Mouse (Mus musculus) CH12.LX (cell line): ENCODE results near the gene Sgsm2.

Source experiments
- CTCF ChIP-seq, 2 experiments: IDR thresholded peaks in 1 of 2; conservative IDR thresholded peaks in 1 of 2; 2 replicates each; pipeline ENCODE4 v1.5.1; 2011 to 2012; ENCODE audit warnings: low read depth in 2 of 2, low read length in 2 of 2, improper control_type of control experiment in 1 of 2, inconsistent platforms in 1 of 2, mild to moderate bottlenecking in 1 of 2, moderate library complexity in 1 of 2
- E2F4 ChIP-seq: IDR thresholded peaks from 2 replicates; pipeline ENCODE4 v1.6.1; 2011; ENCODE audit warnings: low read depth, low read length, improper control_type of control experiment; ENCODE audit not compliant: insufficient replicate concordance
- EP300 ChIP-seq: IDR thresholded peaks from 2 replicates; pipeline ENCODE4 v1.6.1; 2011; ENCODE audit warnings: low read length, improper control_type of control experiment
- MXI1 ChIP-seq: IDR thresholded peaks from 2 replicates; pipeline ENCODE4 v1.6.1; 2011; ENCODE audit warnings: mild to moderate bottlenecking, low read depth, low read length, improper control_type of control experiment
- NRF1 ChIP-seq: IDR thresholded peaks from 2 replicates; pipeline ENCODE4 v1.6.1; 2014; ENCODE audit warnings: low read depth, mild to moderate bottlenecking, inconsistent platforms, low read length, improper control_type of control experiment, moderate library complexity
- POLR2A ChIP-seq: IDR thresholded peaks from 2 replicates; pipeline ENCODE4 v1.6.1; 2011; ENCODE audit warnings: low read depth, mild to moderate bottlenecking, improper control_type of control experiment, low read length
- TCF12 ChIP-seq: IDR thresholded peaks from 2 replicates; pipeline ENCODE4 v1.6.1; 2014; ENCODE audit warnings: low read depth, mild to moderate bottlenecking, inconsistent platforms, low read length, improper control_type of control experiment
- ZNF384 ChIP-seq: IDR thresholded peaks from 2 replicates; pipeline ENCODE4 v1.6.1; 2012; ENCODE audit warnings: low read depth, low read length, improper control_type of control experiment, inconsistent platforms

DNA sequence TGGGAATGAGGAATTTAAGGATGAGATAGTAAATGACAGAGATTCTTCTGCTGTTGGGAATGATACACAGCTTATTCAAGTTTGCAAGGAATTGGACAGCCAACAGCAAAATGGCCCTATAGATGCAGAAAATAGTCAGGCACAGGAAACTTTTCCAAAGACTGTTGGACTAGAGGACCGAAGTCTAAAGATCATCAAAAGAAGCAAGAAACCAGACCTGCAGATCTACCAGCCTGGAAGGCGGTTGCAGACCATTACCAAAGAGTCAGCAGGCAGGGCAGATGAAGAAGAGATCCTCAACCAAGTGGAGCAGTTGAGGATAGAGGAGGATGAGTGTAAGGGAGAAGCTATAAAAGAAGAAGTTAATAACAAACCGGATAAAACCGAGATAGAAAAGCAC is 32.3 kb upstream of the Sgsm2 start:
- TF ChIP-seq TCF12: no peak
- no peak for TF ChIP-seq CTCF (conservative IDR thresholded peaks at IDR 0.05 in 1 of 2, IDR thresholded peaks at IDR 0.05 in 1 of 2; ENCODE audit: low read depth in 2 of 2, low read length in 2 of 2)
- TF ChIP-seq ZNF384: no peak
- no peak for TF ChIP-seq EP300
- TF ChIP-seq NRF1: no peak
- TF ChIP-seq E2F4: no peak
- TF ChIP-seq POLR2A: no peak
- no peak for TF ChIP-seq MXI1
